Mouse (Mus musculus) adrenal gland, adult 8-10 months (tissue): ENCODE measurements at regions not wholly inside any gene's neighbourhood (a gene's known extent, or its start where the extent isn't known, plus 50 kb on each side); places are given as distances from the start of the nearest gene placed in this dataset.

ENCODE experiments used
- DNase-seq: peaks from one replicate; pipeline ENCODE4 v3.0.0; 2022

- no peak for DNase-seq
Observed at GRCm38 (mm10) chr17:87501098-87501497, 54.4 kb upstream of the Calm2 start.

- DNase-seq: no peak
Observed at GRCm38 (mm10) chr17:87501687-87502387, 55.1 kb upstream of the Calm2 start.

GRCm38 (mm10) chr17:87502388-87503369 lies 55.9 kb upstream of the Calm2 start:
- no peak for DNase-seq

- DNase-seq: no peak
Observed at GRCm38 (mm10) chr17:87503491-87503890, 56.8 kb upstream of the Calm2 start.

- DNase-seq: no peak
Observed at GRCm38 (mm10) chr17:87504960-87505681, 58.4 kb upstream of the Calm2 start.

- DNase-seq: no peak
Observed at GRCm38 (mm10) chr17:87507848-87508247, 61.1 kb upstream of the Calm2 start.

GRCm38 (mm10) chr17:87508582-87509253 lies 62.0 kb upstream of the Calm2 start:
- DNase-seq: no peak

- no peak for DNase-seq
Observed at GRCm38 (mm10) chr17:87512000-87512611, 65.4 kb upstream of the Calm2 start.

- DNase-seq: no peak
Observed at GRCm38 (mm10) chr17:87513822-87514221, 67.1 kb upstream of the Calm2 start.

GRCm38 (mm10) chr17:87514366-87515126 lies 67.8 kb upstream of the Calm2 start:
- no peak for DNase-seq

GRCm38 (mm10) chr17:87517258-87517657 lies 70.5 kb upstream of the Calm2 start:
- no peak for DNase-seq

GRCm38 (mm10) chr17:87519454-87519853 lies 72.7 kb upstream of the Calm2 start:
- DNase-seq: no peak

- no peak for DNase-seq
Observed at GRCm38 (mm10) chr17:87520841-87521240, 74.1 kb upstream of the Calm2 start.

GRCm38 (mm10) chr17:87521622-87522151 lies 75.0 kb upstream of the Calm2 start:
- no peak for DNase-seq

- no peak for DNase-seq
Observed at GRCm38 (mm10) chr17:87522500-87523091, 75.9 kb upstream of the Calm2 start.

- no peak for DNase-seq
Observed at GRCm38 (mm10) chr17:87523643-87524042, 76.9 kb upstream of the Calm2 start.

- no peak for DNase-seq
Observed at GRCm38 (mm10) chr17:87527174-87527573, 80.4 kb upstream of the Calm2 start.

- DNase-seq: peak; percentile 72
Observed at GRCm38 (mm10) chr17:87530162-87530817, 83.6 kb upstream of the Calm2 start.

GRCm38 (mm10) chr17:87530818-87531410 lies 84.2 kb upstream of the Calm2 start:
- no peak for DNase-seq
